Mouse (Mus musculus) bone marrow, adult 2 months (tissue): ENCODE results near the gene 4930544D05Rik.

Experiments
- CTCF ChIP-seq: fragments of 200-500 bp; IDR thresholded peaks from 2 replicates; pipeline ENCODE4 v1.5.1; 2011; ENCODE audit warnings: low read length, control low read depth; ENCODE audit not compliant: control insufficient read depth, insufficient read depth
- POLR2A ChIP-seq: fragments of 200-500 bp; IDR thresholded peaks from 2 replicates; pipeline ENCODE4 v1.6.1; 2011; ENCODE audit warnings: low read depth, mild to moderate bottlenecking, control low read depth, low read length, borderline replicate concordance; ENCODE audit not compliant: control insufficient read depth

GRCm38 (mm10) chr11:70583022-70583714 is 32.5 kb upstream of the 4930544D05Rik start:
- TF ChIP-seq POLR2A (no peak), CTCF (no peak)
